Mouse (Mus musculus): ENCODE data around the gene 4930572O03Rik.
"Not testable (repeated sequence)": the region's sequence is repeated elsewhere in the genome, so short reads cannot be mapped to it uniquely, and the experiment has no call there.

4930572O03Rik gene

GRCm38 (mm10) chr5:15628136-15628535, 28.7 kb downstream of the 4930572O03Rik start:
- in situ Hi-C loops (cut with MboI, MseI): loop anchor here (5.0 kb wide), 1 partner anchor 36 kb away; no protein-coding TSS in a partner anchor

GRCm38 (mm10) chr5:15618764-15619163, 38.1 kb downstream of the 4930572O03Rik start, which contains the start of gene Speer4d:
Gene Speer4d, plus strand, starts transcription at chr5:15619064.
- in situ Hi-C loops (cut with MboI, MseI): not testable (repeated sequence)

- in situ Hi-C loops (cut with MboI, MseI): not testable (repeated sequence)
Observed at GRCm38 (mm10) chr5:15616195-15616594, 40.7 kb downstream of the 4930572O03Rik start.

- in situ Hi-C loops (cut with MboI, MseI): not testable (repeated sequence)
Observed at GRCm38 (mm10) chr5:15610695-15611094, 46.2 kb downstream of the 4930572O03Rik start.

- in situ Hi-C loops (cut with MboI, MseI): not testable (repeated sequence)
Observed at GRCm38 (mm10) chr5:15606677-15607076, 50.2 kb downstream of the 4930572O03Rik start.

- in situ Hi-C loops (cut with MboI, MseI): not testable (repeated sequence)
Observed at GRCm38 (mm10) chr5:15603585-15603984, 53.3 kb downstream of the 4930572O03Rik start.

GRCm38 (mm10) chr5:15603008-15603407, 53.9 kb downstream of the 4930572O03Rik start:
- in situ Hi-C loops (cut with MboI, MseI): not testable (repeated sequence)

GRCm38 (mm10) chr5:15602424-15602947, 54.4 kb downstream of the 4930572O03Rik start:
- in situ Hi-C loops (cut with MboI, MseI): not testable (repeated sequence)
